Mouse (Mus musculus): Measurements from ENCODE around the gene Pnpla2. TPM values are rescaled to one million over a fixed set of nuclear protein-coding genes. Genes with fewer than 3 reads are reported as not detected.

The Pnpla2 gene
- polyA plus RNA-seq, 1 experiment from 2014 or later, result 68.0 TPM

DNA sequence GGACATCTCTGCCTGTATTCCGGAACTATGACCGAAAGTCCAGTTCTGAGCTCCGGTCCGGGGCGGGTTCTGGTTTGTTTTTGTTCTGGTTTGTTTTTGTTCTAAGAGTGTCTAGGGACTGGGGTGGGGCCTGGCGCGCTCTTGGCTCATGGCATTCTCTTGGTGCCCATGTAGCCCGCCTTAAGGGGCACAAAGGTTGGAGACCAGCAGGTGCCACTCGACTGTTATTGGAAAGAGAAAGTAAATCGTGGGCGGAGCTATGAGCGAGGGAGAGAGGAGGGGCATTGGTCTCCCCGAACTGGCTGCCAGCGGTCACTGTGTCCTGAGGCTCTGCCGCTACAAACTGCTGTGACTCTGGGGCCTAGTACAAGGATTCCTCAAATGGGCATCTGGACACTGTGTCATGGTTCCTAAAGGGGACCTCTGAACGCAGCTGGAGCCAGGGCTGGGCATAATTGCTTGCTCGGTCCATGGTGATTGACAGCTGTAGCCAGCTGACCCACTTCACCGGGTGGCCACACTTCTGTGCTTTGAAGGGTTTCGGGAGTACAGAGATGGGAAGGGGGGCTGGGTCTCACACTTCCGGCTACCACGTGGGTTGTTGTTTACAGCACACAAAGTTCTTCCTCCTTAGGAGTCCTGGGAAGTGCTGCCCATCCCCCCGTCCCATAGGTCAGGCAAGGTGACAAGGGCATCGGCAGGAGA is 764 bp downstream of the Pnpla2 start:
- Histone ChIP-seq H3K9ac (ENCODE audit: low read depth, low read length) (peak overlapping the region; percentile 74), H3K4me2 (ENCODE audit: low read length) (peak overlapping the region; percentile 72), H3K36me3 (ENCODE audit: insufficient read depth, low read length) (peaks cover 23% of the 10 kb centered on the region), H3K9me3 (replicated peaks; ENCODE audit: low read length) (no peaks in the 10 kb centered on the region), H3K4me3 (replicated peaks; ENCODE audit: low read depth, low read length) (peak overlapping the region; percentile 74), H3K27ac (peak overlapping the region; percentile 96), H3K27me3 (ENCODE audit: insufficient read depth, low read length) (no peaks in the 10 kb centered on the region), H3K4me1 (replicated peaks; ENCODE audit: insufficient read depth, low read length) (0 out of 2 replicates have a peak, but pooled peaks cover 3% of the 10 kb centered on the region)
- WGBS, result 1% methylated on average over 23 of the region's 23 CpGs
- TF ChIP-seq CTCF (IDR thresholded peaks at IDR 0.05; ENCODE audit: low read depth), result no peak
- ATAC-seq (replicated peaks; ENCODE audit: low FRiP score, low read depth) (peak; percentile 37), DNase-seq (ENCODE audit: low spot score) (peak; percentile 87)

- H3K27ac ChIP-seq, result no peak overlapping the region
- H3K4me1 ChIP-seq (replicated peaks; ENCODE audit: insufficient read depth, low read length), result peaks cover 5% of the 10 kb centered on the region
- H3K4me3 ChIP-seq (replicated peaks; ENCODE audit: low read depth, low read length), result no peak overlapping the region
- H3K9ac ChIP-seq (ENCODE audit: low read depth, low read length), result no peak overlapping the region
- DNase-seq (ENCODE audit: low spot score) (no peak), ATAC-seq (replicated peaks; ENCODE audit: low FRiP score, low read depth) (no peak)
- 95% methylated on average over 6 of the region's 6 CpGs for whole genome bisulfite sequencing
- peak overlapping the region; percentile 72 for H3K4me2 ChIP-seq (ENCODE audit: low read length)
- H3K9me3 ChIP-seq (replicated peaks; ENCODE audit: low read length), result no peaks in the 10 kb centered on the region
- TF ChIP-seq CTCF (IDR thresholded peaks at IDR 0.05; ENCODE audit: low read depth), result no peak
- no peaks in the 10 kb centered on the region for H3K27me3 ChIP-seq (ENCODE audit: insufficient read depth, low read length)
- H3K36me3 ChIP-seq (ENCODE audit: insufficient read depth, low read length), result peaks cover 15% of the 10 kb centered on the region
Measured at GRCm38 (mm10) chr7:141456739-141457138, 1.7 kb downstream of the Pnpla2 start.

- Histone ChIP-seq H3K27ac (no peak overlapping the region), H3K4me3 (replicated peaks; ENCODE audit: low read depth, low read length) (no peak overlapping the region), H3K9ac (ENCODE audit: low read depth, low read length) (no peak overlapping the region), H3K4me2 (ENCODE audit: low read length) (no peak overlapping the region), H3K27me3 (ENCODE audit: insufficient read depth, low read length) (no peaks in the 10 kb centered on the region), H3K36me3 (ENCODE audit: insufficient read depth, low read length) (peaks cover 13% of the 10 kb centered on the region; the same call in 1 of the 2 replicates), H3K4me1 (replicated peaks; ENCODE audit: insufficient read depth, low read length) (peaks cover 10% of the 10 kb centered on the region), H3K9me3 (replicated peaks; ENCODE audit: low read length) (no peaks in the 10 kb centered on the region)
- no peak for DNase-seq (ENCODE audit: low spot score)
- ATAC-seq (replicated peaks; ENCODE audit: low FRiP score, low read depth), result no peak
- TF ChIP-seq CTCF (IDR thresholded peaks at IDR 0.05; ENCODE audit: low read depth), result no peak
- WGBS, result 95% methylated on average over 14 of the region's 14 CpGs
Measured at GRCm38 (mm10) chr7:141457236-141457635, 2.2 kb downstream of the Pnpla2 start.

DNA sequence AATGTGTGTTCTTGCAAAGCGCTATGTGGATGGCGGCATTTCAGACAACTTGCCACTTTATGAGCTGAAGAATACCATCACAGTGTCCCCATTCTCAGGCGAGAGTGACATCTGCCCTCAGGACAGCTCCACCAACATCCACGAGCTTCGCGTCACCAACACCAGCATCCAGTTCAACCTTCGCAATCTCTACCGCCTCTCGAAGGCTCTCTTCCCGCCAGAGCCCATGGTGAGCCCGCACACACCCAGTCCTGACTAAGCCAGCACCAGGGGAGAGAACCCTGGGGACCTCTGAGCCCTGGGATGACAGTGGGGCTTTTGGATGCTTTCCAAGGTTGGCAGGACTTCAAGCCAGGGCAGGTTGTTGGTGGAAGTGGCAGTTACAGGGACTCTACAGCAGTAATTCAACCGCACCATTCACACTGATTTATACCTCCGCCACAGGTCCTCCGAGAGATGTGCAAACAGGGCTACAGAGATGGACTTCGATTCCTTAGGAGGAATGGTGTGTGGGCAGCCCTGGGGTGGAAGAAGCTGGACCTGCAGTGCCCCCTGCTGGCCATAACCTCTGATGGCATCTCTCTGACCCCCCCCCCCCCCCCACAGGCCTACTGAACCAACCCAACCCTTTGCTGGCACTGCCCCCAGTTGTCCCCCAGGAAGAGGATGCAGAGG is 3.1 kb downstream of the Pnpla2 start:
- DNase-seq (ENCODE audit: low spot score), result peak; percentile 58
- no peak overlapping the region for H3K9ac ChIP-seq (ENCODE audit: low read depth, low read length)
- TF ChIP-seq CTCF (IDR thresholded peaks at IDR 0.05; ENCODE audit: low read depth), result peak; percentile 69
- 75% methylated on average over 15 of the region's 15 CpGs for WGBS
- H3K4me2 ChIP-seq (ENCODE audit: low read length), result no peak overlapping the region
- H3K27ac ChIP-seq, result no peak overlapping the region
- ATAC-seq (replicated peaks; ENCODE audit: low FRiP score, low read depth), result no peak
- peaks cover 13% of the 10 kb centered on the region; the same call in 1 of the 2 replicates for H3K36me3 ChIP-seq (ENCODE audit: insufficient read depth, low read length)
- H3K9me3 ChIP-seq (replicated peaks; ENCODE audit: low read length), result no peaks in the 10 kb centered on the region
- H3K4me1 ChIP-seq (replicated peaks; ENCODE audit: insufficient read depth, low read length), result peaks cover 15% of the 10 kb centered on the region
- H3K4me3 ChIP-seq (replicated peaks; ENCODE audit: low read depth, low read length), result no peak overlapping the region
- H3K27me3 ChIP-seq (ENCODE audit: insufficient read depth, low read length), result no peaks in the 10 kb centered on the region

- DNase-seq (ENCODE audit: low spot score) (no peak), ATAC-seq (replicated peaks; ENCODE audit: low FRiP score, low read depth) (no peak)
- H3K27me3 ChIP-seq (ENCODE audit: insufficient read depth, low read length), result no peaks in the 10 kb centered on the region
- TF ChIP-seq CTCF (IDR thresholded peaks at IDR 0.05; ENCODE audit: low read depth), result no peak
- WGBS, result 92% methylated on average over 11 of the region's 11 CpGs
- no peak overlapping the region for H3K9ac ChIP-seq (ENCODE audit: low read depth, low read length)
- H3K36me3 ChIP-seq (ENCODE audit: insufficient read depth, low read length), result peaks cover 13% of the 10 kb centered on the region; the same call in 1 of the 2 replicates
- H3K4me3 ChIP-seq (replicated peaks; ENCODE audit: low read depth, low read length), result no peak overlapping the region
- no peak overlapping the region for H3K4me2 ChIP-seq (ENCODE audit: low read length)
- H3K9me3 ChIP-seq (replicated peaks; ENCODE audit: low read length), result no peaks in the 10 kb centered on the region
- peaks cover 15% of the 10 kb centered on the region for H3K4me1 ChIP-seq (replicated peaks; ENCODE audit: insufficient read depth, low read length)
- no peak overlapping the region for H3K27ac ChIP-seq
Measured at GRCm38 (mm10) chr7:141458661-141459060, 3.7 kb downstream of the Pnpla2 start.

DNA sequence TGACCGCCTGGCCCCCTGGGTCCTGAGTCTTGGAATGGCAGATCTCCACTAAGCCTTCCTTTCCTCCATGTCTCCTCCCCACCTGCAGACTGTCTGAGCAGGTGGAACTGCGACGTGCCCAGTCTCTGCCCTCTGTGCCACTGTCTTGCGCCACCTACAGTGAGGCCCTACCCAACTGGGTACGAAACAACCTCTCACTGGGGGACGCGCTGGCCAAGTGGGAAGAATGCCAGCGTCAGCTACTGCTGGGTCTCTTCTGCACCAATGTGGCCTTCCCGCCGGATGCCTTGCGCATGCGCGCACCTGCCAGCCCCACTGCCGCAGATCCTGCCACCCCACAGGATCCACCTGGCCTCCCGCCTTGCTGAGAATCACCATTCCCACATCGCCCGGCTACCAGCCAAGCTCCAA is 4.3 kb downstream of the Pnpla2 start:
- H3K4me1 ChIP-seq (replicated peaks; ENCODE audit: insufficient read depth, low read length), result peaks cover 20% of the 10 kb centered on the region
- no peaks in the 10 kb centered on the region for H3K27me3 ChIP-seq (ENCODE audit: insufficient read depth, low read length)
- H3K4me2 ChIP-seq (ENCODE audit: low read length), result no peak overlapping the region
- H3K9me3 ChIP-seq (replicated peaks; ENCODE audit: low read length), result no peaks in the 10 kb centered on the region
- TF ChIP-seq CTCF (IDR thresholded peaks at IDR 0.05; ENCODE audit: low read depth), result no peak
- ATAC-seq (replicated peaks; ENCODE audit: low FRiP score, low read depth) (no peak), DNase-seq (ENCODE audit: low spot score) (no peak)
- WGBS, result 92% methylated on average over 17 of the region's 17 CpGs
- H3K27ac ChIP-seq, result no peak overlapping the region
- H3K36me3 ChIP-seq (ENCODE audit: insufficient read depth, low read length), result peaks cover 13% of the 10 kb centered on the region; the same call in 1 of the 2 replicates
- no peak overlapping the region for H3K9ac ChIP-seq (ENCODE audit: low read depth, low read length)
- no peak overlapping the region for H3K4me3 ChIP-seq (replicated peaks; ENCODE audit: low read depth, low read length)

Data from kidney, postnatal 0 days (tissue).